Mouse (Mus musculus): ENCODE results near the gene Ppp1r14b. TPM values are rescaled to one million over a fixed set of nuclear protein-coding genes. Genes with fewer than 3 reads are reported as not detected.
A peak's percentile ranks its signal among the peaks of the same experiment; 100 is the strongest.

Ppp1r14b gene
- polyA plus RNA-seq, 1 experiment from 2014 or later = 285 TPM

DNA sequence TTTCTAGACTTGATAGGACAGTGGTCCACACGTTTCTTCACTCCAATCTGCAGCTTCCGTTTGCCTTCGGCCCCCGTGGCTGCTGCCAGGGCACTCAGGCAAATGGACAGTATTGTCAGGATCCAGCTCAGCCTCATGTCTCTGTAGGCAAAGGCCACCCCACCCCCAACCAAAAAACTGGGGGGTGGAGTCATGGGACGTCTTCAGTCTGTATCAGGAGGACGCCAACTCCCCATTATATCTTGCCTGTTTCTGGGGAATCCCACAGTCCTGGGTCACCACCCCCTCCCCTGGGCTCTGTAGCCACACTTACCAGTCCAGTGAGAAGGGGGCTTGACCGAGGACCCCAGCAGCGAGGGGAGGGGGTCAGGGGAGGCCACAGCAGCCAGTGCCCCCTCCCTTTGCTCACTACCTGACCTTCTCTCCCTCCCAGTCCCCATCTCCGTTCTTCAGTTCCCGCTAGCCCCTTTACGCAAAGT lies 4.3 kb downstream of the Ppp1r14b start:
- 0 out of 2 replicates have a peak, but pooled peaks have one; percentile 0 for ATAC-seq (ENCODE audit: low FRiP score)
- peaks cover 14% of the 10 kb centered on the region for H3K36me3 ChIP-seq (ENCODE audit: control insufficient read depth, insufficient read depth, low read length)
- H3K27me3 ChIP-seq (ENCODE audit: control insufficient read depth, insufficient read depth, low read length) = no peaks in the 10 kb centered on the region
- no peak for DNase-seq (ENCODE audit: low spot score, missing footprints)
- peak overlapping the region; percentile 71 for H3K4me2 ChIP-seq
- peak overlapping the region; percentile 57 for H3K4me3 ChIP-seq (ENCODE audit: low read depth, low read length)
- H3K9me3 ChIP-seq (ENCODE audit: control insufficient read depth, low read length) = no peaks in the 10 kb centered on the region
- peaks cover 39% of the 10 kb centered on the region for H3K4me1 ChIP-seq (ENCODE audit: control insufficient read depth, insufficient read depth, low read length)
- H3K27ac ChIP-seq (ENCODE audit: low read depth, low read length) = peak overlapping the region; percentile 64
- WGBS = 13% methylated on average over 11 of the region's 11 CpGs
- H3K9ac ChIP-seq (ENCODE audit: low read length) = peak overlapping the region; percentile 76

DNA sequence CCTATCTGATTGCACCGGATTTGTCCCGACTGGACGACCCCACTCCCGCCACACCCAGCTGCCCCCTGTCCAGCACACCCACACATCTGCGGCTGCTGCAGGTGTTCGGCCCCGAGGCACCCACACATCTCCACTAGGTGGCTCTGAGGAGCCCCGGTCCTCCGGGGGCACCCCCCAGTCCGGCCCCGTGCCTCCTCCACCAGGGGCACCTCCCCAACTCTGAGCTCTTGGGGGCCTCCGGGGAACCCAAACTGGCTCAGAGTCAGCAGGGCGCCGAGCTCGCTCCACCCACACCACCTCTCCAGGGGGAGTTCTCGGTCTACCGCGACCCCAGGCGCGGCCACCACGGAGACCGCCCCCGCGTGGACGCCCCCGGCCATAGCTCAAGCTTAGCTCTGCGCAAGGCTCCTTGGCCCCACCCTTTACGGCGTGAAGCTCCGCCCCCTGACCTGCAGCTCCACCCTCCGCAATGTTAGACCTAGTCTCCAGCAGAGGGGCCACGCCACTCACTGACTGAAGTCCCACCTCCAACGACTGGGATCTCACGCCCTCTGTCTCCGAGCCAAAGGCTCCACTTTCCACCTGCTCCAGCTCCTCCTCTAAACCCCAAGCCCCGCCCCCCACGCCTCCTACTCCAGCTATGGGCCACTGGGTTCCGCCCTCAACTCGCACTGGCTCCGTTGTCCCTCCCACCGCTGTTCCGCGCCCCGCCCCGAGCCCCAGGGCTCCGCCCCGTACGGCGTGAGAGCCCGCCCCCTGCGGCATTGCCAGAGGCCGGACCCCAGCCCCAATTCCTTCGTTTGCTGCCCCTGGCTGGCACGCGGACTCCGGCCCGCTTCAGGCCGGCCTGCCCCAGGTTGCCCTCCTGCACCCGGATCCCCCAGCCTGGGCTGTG lies 5.0 kb downstream of the Ppp1r14b start:
- Histone ChIP-seq H3K27ac (ENCODE audit: low read depth, low read length) (peak overlapping the region; percentile 85), H3K36me3 (ENCODE audit: control insufficient read depth, insufficient read depth, low read length) (peaks cover 14% of the 10 kb centered on the region), H3K27me3 (ENCODE audit: control insufficient read depth, insufficient read depth, low read length) (no peaks in the 10 kb centered on the region), H3K4me2 (peak overlapping the region; percentile 71), H3K4me1 (ENCODE audit: control insufficient read depth, insufficient read depth, low read length) (peaks cover 38% of the 10 kb centered on the region), H3K9me3 (ENCODE audit: control insufficient read depth, low read length) (no peaks in the 10 kb centered on the region), H3K9ac (ENCODE audit: low read length) (peak overlapping the region; percentile 76), H3K4me3 (ENCODE audit: low read depth, low read length) (peak overlapping the region; percentile 57)
- DNase-seq (ENCODE audit: low spot score, missing footprints) = peak; percentile 100
- under 1% methylated on average over 59 of the region's 59 CpGs for WGBS
- ATAC-seq (ENCODE audit: low FRiP score) = peak; percentile 89

DNA sequence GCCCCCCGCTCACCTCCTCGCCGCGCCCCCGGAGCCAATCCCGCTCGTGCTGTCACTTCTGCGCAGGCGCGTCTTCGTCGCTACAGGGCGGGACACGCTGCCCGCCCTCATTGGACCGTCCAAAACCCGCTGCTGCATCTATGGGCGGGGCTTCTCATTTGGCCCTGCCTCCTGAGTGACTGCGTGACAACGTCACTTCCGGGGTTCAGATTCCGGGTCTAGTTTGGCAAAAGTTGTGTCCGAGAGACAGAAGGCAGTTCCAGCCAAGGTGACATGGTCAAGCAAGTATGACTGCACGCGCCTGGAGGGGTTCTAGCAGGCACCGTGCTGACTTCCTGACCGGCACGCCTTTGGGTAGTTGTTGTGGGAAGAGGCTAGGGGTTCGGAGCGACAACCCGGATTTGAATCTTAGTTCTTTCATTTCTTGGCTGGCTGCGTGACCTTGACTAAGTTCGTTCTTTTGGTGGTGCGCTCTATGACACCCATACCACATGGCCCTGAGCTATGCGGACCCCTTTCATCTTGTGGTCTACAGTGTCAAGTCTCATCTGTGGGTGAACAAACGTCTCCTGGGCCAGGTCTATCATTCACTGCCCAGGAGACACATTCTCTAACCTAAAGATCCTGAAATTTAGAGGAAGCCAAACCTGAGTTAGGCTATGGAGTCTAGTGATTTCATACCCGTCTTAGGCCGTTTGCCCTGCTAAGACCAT lies 5.8 kb downstream of the Ppp1r14b start, which contains the start of gene Fkbp2:
TSS of gene Fkbp2 (minus strand) at position 121 of the 713 bp plus-strand sequence.
- ATAC-seq (ENCODE audit: low FRiP score) = peak; percentile 87
- H3K4me3 ChIP-seq (ENCODE audit: low read depth, low read length) = peak within 1 kb of the TSS; percentile 57
- H3K27me3 ChIP-seq (ENCODE audit: control insufficient read depth, insufficient read depth, low read length) = no peaks in the 10 kb centered on the region
- no peaks in the 10 kb centered on the region for H3K9me3 ChIP-seq (ENCODE audit: control insufficient read depth, low read length)
- H3K9ac ChIP-seq (ENCODE audit: low read length) = peak within 1 kb of the TSS; percentile 76
- H3K4me1 ChIP-seq (ENCODE audit: control insufficient read depth, insufficient read depth, low read length) = peaks cover 38% of the 10 kb centered on the region
- 2% methylated on average over 38 of the region's 38 CpGs for WGBS
- peak within 1 kb of the TSS; percentile 85 for H3K27ac ChIP-seq (ENCODE audit: low read depth, low read length)
- peaks cover 14% of the 10 kb centered on the region for H3K36me3 ChIP-seq (ENCODE audit: control insufficient read depth, insufficient read depth, low read length)
- peak within 1 kb of the TSS; percentile 71 for H3K4me2 ChIP-seq
- peak; percentile 99 for DNase-seq (ENCODE audit: low spot score, missing footprints)

DNA sequence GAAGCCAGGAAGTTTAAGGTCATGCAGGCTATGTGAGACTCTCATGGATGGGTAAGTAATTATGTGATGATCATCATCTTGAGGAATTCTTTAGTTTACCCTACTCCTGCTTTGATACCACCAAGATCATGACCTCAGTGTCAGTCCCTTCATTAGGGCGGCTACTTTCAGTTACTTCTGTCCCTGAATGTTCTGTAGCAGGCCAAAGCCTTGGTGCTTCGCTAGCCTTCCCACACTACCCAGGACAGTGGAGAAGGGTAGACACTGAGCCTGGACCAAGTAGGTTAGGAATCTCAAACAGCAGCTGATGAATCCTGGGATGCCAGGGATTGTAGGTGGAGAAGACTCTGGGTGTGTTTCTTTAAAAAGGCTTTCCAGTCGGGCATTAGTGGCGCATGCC lies 6.7 kb downstream of the Ppp1r14b start:
- H3K36me3 ChIP-seq (ENCODE audit: control insufficient read depth, insufficient read depth, low read length) = peaks cover 14% of the 10 kb centered on the region
- H3K4me1 ChIP-seq (ENCODE audit: control insufficient read depth, insufficient read depth, low read length) = peaks cover 35% of the 10 kb centered on the region
- no peak overlapping the region for H3K27ac ChIP-seq (ENCODE audit: low read depth, low read length)
- no peak overlapping the region for H3K9ac ChIP-seq (ENCODE audit: low read length)
- no peak overlapping the region for H3K4me2 ChIP-seq
- no peaks in the 10 kb centered on the region for H3K27me3 ChIP-seq (ENCODE audit: control insufficient read depth, insufficient read depth, low read length)
- H3K9me3 ChIP-seq (ENCODE audit: control insufficient read depth, low read length) = no peaks in the 10 kb centered on the region
- DNase-seq (ENCODE audit: low spot score, missing footprints) (no peak), ATAC-seq (ENCODE audit: low FRiP score) (no peak)
- 90% methylated on average over 4 of the region's 4 CpGs for WGBS
- no peak overlapping the region for H3K4me3 ChIP-seq (ENCODE audit: low read depth, low read length)

DNA sequence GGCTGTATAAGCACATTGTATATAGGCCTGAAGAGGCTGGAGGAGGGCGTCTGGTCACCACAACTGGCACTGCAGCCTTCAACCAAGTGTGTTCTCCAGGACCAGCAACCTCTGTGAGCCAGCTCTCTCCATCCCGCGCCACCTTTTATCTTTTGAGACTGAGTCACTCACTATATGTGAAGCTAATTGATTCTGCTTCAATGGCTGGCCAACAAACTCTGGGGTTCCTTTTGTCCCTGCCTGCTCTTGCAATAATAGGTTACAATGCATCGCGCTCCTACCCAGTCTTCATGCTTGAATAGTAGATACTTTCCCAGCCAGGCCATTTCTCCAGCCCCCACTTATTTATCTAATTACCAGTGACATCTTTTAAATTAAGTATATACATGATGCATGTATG lies 8.9 kb downstream of the Ppp1r14b start:
- H3K9ac ChIP-seq (ENCODE audit: low read length) = no peak overlapping the region
- no peaks in the 10 kb centered on the region for H3K27me3 ChIP-seq (ENCODE audit: control insufficient read depth, insufficient read depth, low read length)
- H3K4me1 ChIP-seq (ENCODE audit: control insufficient read depth, insufficient read depth, low read length) = peaks cover 27% of the 10 kb centered on the region
- WGBS = 73% methylated on average over 5 of the region's 5 CpGs
- ATAC-seq (ENCODE audit: low FRiP score) = no peak
- H3K9me3 ChIP-seq (ENCODE audit: control insufficient read depth, low read length) = no peaks in the 10 kb centered on the region
- no peak overlapping the region for H3K4me3 ChIP-seq (ENCODE audit: low read depth, low read length)
- H3K4me2 ChIP-seq = no peak overlapping the region
- DNase-seq (ENCODE audit: low spot score, missing footprints) = no peak
- H3K36me3 ChIP-seq (ENCODE audit: control insufficient read depth, insufficient read depth, low read length) = peaks cover 2% of the 10 kb centered on the region; the same call in 1 of the 2 replicates
- no peak overlapping the region for H3K27ac ChIP-seq (ENCODE audit: low read depth, low read length)

DNA sequence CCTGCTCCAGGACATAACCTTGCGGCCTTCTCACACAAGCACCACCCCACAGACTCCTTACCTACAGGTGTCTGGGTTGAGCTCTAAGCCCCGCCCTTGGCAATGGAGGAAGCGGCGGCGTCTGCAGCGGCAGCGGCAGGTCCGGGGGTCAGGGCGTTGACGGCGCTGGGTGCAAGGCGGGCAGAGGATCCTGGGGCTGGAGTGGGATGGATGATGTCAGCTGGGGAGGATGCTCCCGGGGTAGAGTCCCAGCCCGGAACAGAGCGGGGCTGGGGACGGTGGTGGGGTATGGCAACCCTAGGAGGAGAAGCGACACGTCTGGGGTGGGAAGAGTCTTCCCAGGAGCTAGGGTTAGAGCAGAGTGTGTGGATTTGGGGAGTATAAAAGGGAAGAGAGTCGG lies 10.5 kb downstream of the Ppp1r14b start:
- H3K4me2 ChIP-seq = no peak overlapping the region
- H3K27me3 ChIP-seq (ENCODE audit: control insufficient read depth, insufficient read depth, low read length) = no peaks in the 10 kb centered on the region
- peaks cover 20% of the 10 kb centered on the region for H3K4me1 ChIP-seq (ENCODE audit: control insufficient read depth, insufficient read depth, low read length)
- H3K9me3 ChIP-seq (ENCODE audit: control insufficient read depth, low read length) = no peaks in the 10 kb centered on the region
- no peak overlapping the region for H3K4me3 ChIP-seq (ENCODE audit: low read depth, low read length)
- H3K27ac ChIP-seq (ENCODE audit: low read depth, low read length) = no peak overlapping the region
- no peak overlapping the region for H3K9ac ChIP-seq (ENCODE audit: low read length)
- DNase-seq (ENCODE audit: low spot score, missing footprints) (no peak), ATAC-seq (ENCODE audit: low FRiP score) (no peak)
- H3K36me3 ChIP-seq (ENCODE audit: control insufficient read depth, insufficient read depth, low read length) = peaks cover 2% of the 10 kb centered on the region; the same call in 1 of the 2 replicates
- 86% methylated on average over 19 of the region's 19 CpGs for WGBS

DNA sequence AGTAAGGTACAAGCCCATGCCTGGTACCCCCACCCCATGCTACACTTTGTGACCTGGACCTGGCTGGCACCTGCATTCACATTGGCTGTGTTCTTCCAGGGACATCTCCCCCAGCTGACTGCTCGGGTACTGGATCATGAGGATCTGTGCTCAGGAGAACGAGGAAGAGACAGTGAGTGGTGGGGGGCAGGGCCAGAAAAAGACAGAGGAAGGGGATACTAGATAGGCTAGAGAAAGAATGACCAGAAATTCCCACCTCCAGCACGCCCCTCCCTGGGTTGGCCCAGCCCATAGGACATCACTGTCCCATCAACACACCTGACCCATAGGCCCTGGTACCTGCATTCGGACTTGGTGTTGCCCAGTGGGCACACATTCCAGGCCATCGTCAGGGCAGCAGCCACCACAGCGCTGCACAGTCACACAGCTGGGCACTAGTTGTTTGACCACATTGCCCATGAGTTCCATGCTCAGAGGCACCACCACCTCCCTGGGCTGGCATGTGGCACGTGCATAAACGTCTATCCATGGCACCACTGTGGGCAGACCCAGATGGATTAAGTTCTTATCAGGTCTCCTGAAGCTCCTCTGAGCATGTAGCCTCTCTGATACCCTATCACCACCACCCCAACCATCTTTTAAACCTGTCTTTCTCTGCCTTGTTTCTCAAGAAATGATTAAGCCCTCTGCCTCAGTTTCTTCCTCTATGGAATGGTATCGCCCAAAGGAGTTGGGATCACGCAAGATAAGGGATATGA lies 11.4 kb downstream of the Ppp1r14b start:
- Histone ChIP-seq H3K27ac (ENCODE audit: low read depth, low read length) (no peak overlapping the region), H3K4me2 (peak overlapping the region; percentile 77), H3K36me3 (ENCODE audit: control insufficient read depth, insufficient read depth, low read length) (peaks cover 2% of the 10 kb centered on the region; the same call in 1 of the 2 replicates), H3K27me3 (ENCODE audit: control insufficient read depth, insufficient read depth, low read length) (no peaks in the 10 kb centered on the region), H3K9ac (ENCODE audit: low read length) (peak overlapping the region; percentile 72), H3K9me3 (ENCODE audit: control insufficient read depth, low read length) (no peaks in the 10 kb centered on the region), H3K4me1 (ENCODE audit: control insufficient read depth, insufficient read depth, low read length) (peaks cover 16% of the 10 kb centered on the region), H3K4me3 (ENCODE audit: low read depth, low read length) (peak overlapping the region; percentile 55)
- DNase-seq (ENCODE audit: low spot score, missing footprints) = no peak
- no peak for ATAC-seq (ENCODE audit: low FRiP score)
- WGBS = 76% methylated on average over 10 of the region's 10 CpGs

DNA sequence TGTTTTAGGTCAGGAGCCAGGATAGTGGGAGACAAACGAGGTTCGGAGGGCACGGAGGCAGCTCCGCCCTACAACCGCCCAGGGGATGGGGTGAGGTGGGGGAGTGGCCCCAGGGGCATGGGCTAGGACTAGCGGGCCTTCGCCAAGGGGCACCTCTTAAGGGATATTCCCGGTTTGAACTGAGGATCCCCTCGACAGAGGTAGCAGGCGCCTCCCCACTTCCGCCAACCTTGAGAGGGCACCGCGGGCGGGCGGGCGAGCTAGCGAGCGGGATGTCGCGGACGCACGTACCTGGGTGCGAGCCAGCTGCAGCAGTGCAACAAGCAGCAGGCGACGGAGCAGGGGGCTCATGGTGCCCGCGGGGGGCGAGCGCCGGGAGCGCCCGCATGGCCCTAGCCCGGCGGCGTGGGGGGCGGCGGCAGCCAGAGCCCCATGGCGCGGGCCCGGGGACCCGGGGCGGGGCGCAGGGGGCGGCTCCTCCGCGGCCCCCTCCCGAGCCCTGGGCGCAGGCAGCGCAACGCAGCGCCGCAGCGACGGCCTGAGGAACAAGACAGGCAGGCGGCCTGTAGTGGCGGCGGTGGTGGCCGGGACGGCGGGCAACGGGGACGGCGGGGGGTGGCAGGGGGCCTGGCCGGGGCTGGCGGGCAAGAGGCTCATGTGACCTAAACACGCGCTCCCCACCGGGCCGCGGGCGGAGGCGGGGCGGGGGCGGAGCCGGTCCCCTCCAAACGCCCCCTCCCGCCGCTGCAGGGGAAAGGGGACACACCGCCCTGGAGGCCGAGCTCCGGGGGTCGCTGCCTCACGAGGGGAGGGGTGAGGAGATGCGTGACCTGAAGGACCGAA lies 12.5 kb downstream of the Ppp1r14b start, which contains the start of gene Vegfb:
TSS of gene Vegfb (minus strand) at position 591 of the 843 bp plus-strand sequence.
- Histone ChIP-seq H3K4me1 (ENCODE audit: control insufficient read depth, insufficient read depth, low read length) (peaks cover 18% of the 10 kb centered on the region), H3K4me3 (ENCODE audit: low read depth, low read length) (peak within 1 kb of the TSS; percentile 55), H3K27ac (ENCODE audit: low read depth, low read length) (peak within 1 kb of the TSS; percentile 26; the same call in 1 of the 2 replicates)

More for the DNA sequence above, 12.5 kb downstream of the Ppp1r14b start, which contains the start of gene Vegfb:
- H3K27me3 ChIP-seq (ENCODE audit: control insufficient read depth, insufficient read depth, low read length) = no peaks in the 10 kb centered on the region
- peak within 1 kb of the TSS; percentile 77 for H3K4me2 ChIP-seq
- H3K36me3 ChIP-seq (ENCODE audit: control insufficient read depth, insufficient read depth, low read length) = peaks cover 2% of the 10 kb centered on the region; the same call in 1 of the 2 replicates
- ATAC-seq (ENCODE audit: low FRiP score) = peak; percentile 61
- WGBS = under 1% methylated on average over 68 of the region's 85 CpGs
- H3K9me3 ChIP-seq (ENCODE audit: control insufficient read depth, low read length) = no peaks in the 10 kb centered on the region
- peak; percentile 94 for DNase-seq (ENCODE audit: low spot score, missing footprints)
- peak within 1 kb of the TSS; percentile 72 for H3K9ac ChIP-seq (ENCODE audit: low read length)

Data from midbrain, embryonic 11.5 days (tissue).